Mouse (Mus musculus) limb, embryonic 12.5 days (tissue): ENCODE results near the gene Ttc14. TPM values are rescaled to one million over a fixed set of nuclear protein-coding genes. Genes with fewer than 3 reads are reported as not detected.
A peak's percentile ranks its signal among the peaks of the same experiment; 100 is the strongest.

ENCODE experiments used
- ATAC-seq: fragments of 200-750 bp; cut with Nextera tagmentation; 2 replicates; pipeline ENCODE4 v1.8.0; 2017; ENCODE audit warnings: low read depth, moderate TSS enrichment; ENCODE audit not compliant: insufficient number of reproducible peaks, insufficient read depth, low FRiP score, low TSS enrichment
- H3K27ac ChIP-seq: fragments of 300-500 bp; sonication (generic); 2 replicates; pipeline ENCODE4 v1.5.1; 2016; ENCODE audit warnings: mild to moderate bottlenecking, moderate library complexity
- H3K27me3 ChIP-seq: fragments of 300-500 bp; sonication (generic); 2 replicates; pipeline ENCODE4 v1.6.1; 2016; ENCODE audit warnings: mild to moderate bottlenecking, moderate library complexity
- H3K36me3 ChIP-seq: fragments of 300-500 bp; sonication (generic); 2 replicates; pipeline ENCODE4 v1.6.1; 2016; ENCODE audit warnings: mild to moderate bottlenecking, moderate library complexity
- H3K4me1 ChIP-seq: fragments of 300-500 bp; sonication (generic); replicated peaks from 2 replicates; pipeline ENCODE4 v1.6.1; 2016
- H3K4me2 ChIP-seq: fragments of 300-500 bp; sonication (generic); 2 replicates; pipeline ENCODE4 v1.6.1; 2016; ENCODE audit warnings: mild to moderate bottlenecking, moderate library complexity
- H3K4me3 ChIP-seq: fragments of 300-500 bp; sonication (generic); replicated peaks from 2 replicates; pipeline ENCODE4 v1.5.1; 2016; ENCODE audit warnings: mild to moderate bottlenecking
- H3K9ac ChIP-seq: fragments of 300-500 bp; sonication (generic); replicated peaks from 2 replicates; pipeline ENCODE4 v1.6.1; 2016; ENCODE audit warnings: mild to moderate bottlenecking, moderate library complexity
- H3K9me3 ChIP-seq: fragments of 300-500 bp; sonication (generic); 2 replicates; pipeline ENCODE4 v1.6.1; 2016; ENCODE audit warnings: mild to moderate bottlenecking, moderate library complexity
- WGBS: fragments of 180-500 bp; shearing (Covaris S2); methylation state at CpG from one replicate; pipeline ENCODE4 v1.1.7; 2016; 5-methylcytosine and 5-hydroxymethylcytosine counted together
- polyA plus RNA-seq: library from polyadenylated mRNA; unstranded; fragments of >200 nt; fragmentation: Nextera tagmentation; extraction: Ambion mirVana; gene quantifications from 2 replicates; pipeline ENCODE4 v1.2.1, GENCODE M21; 2016

Ttc14 gene
- 88.4 and 90.4 TPM in 2 replicates for polyA plus RNA-seq

- peak within 1 kb of the TSS; percentile 99 for H3K27ac ChIP-seq
- H3K9ac ChIP-seq = peak within 1 kb of the TSS; percentile 95
- no peaks in the 10 kb centered on the region for H3K27me3 ChIP-seq
- WGBS = under 1% methylated on average over 88 of the region's 90 CpGs
- peak within 1 kb of the TSS; percentile 94 for H3K4me3 ChIP-seq
- peaks cover 5% of the 10 kb centered on the region; the same call in 1 of the 2 replicates for H3K4me1 ChIP-seq
- peak within 1 kb of the TSS; percentile 67 for H3K4me2 ChIP-seq
- peaks cover 10% of the 10 kb centered on the region; the same call in 1 of the 2 replicates for H3K36me3 ChIP-seq
- no peaks in the 10 kb centered on the region for H3K9me3 ChIP-seq
- peak; percentile 99 for ATAC-seq
These were observed at the start of gene Ttc14 for GRCm38 (mm10) chr3:33799617-33800512. Gene Ttc14 (plus strand): TSS chr3:33799832.

- no peaks in the 10 kb centered on the region for H3K27me3 ChIP-seq
- no peak overlapping the region for H3K4me3 ChIP-seq
- ATAC-seq = no peak
- H3K36me3 ChIP-seq = no peaks in the 10 kb centered on the region
- no peaks in the 10 kb centered on the region for H3K9me3 ChIP-seq
- H3K4me1 ChIP-seq = no peaks in the 10 kb centered on the region
- no peak overlapping the region for H3K4me2 ChIP-seq
- H3K9ac ChIP-seq = no peak overlapping the region
- no peak overlapping the region for H3K27ac ChIP-seq
These were observed 8.7 kb upstream of the Ttc14 start for GRCm38 (mm10) chr3:33790975-33791374.

GRCm38 (mm10) chr3:33800513-33800820, 835 bp downstream of the Ttc14 start:
- Histone ChIP-seq H3K4me3 (peak overlapping the region; percentile 94), H3K9ac (peak overlapping the region; percentile 95), H3K4me2 (peak overlapping the region; percentile 59), H3K4me1 (peaks cover 5% of the 10 kb centered on the region; the same call in 1 of the 2 replicates), H3K9me3 (no peaks in the 10 kb centered on the region), H3K27ac (peak overlapping the region; percentile 99), H3K36me3 (peaks cover 15% of the 10 kb centered on the region), H3K27me3 (no peaks in the 10 kb centered on the region)
- WGBS = under 1% methylated on average over 16 of the region's 16 CpGs
- no peak for ATAC-seq

GRCm38 (mm10) chr3:33807151-33807550, 7.5 kb downstream of the Ttc14 start:
- no peaks in the 10 kb centered on the region for H3K4me1 ChIP-seq
- no peak overlapping the region for H3K4me2 ChIP-seq
- no peak overlapping the region for H3K27ac ChIP-seq
- no peaks in the 10 kb centered on the region for H3K9me3 ChIP-seq
- no peak overlapping the region for H3K9ac ChIP-seq
- no peak overlapping the region for H3K4me3 ChIP-seq
- no peak for ATAC-seq
- WGBS = 83% methylated on average over 1 of the region's 1 CpGs
- H3K36me3 ChIP-seq = peaks cover 60% of the 10 kb centered on the region
- H3K27me3 ChIP-seq = no peaks in the 10 kb centered on the region

- Histone ChIP-seq H3K4me3 (no peak overlapping the region), H3K9me3 (no peaks in the 10 kb centered on the region), H3K9ac (no peak overlapping the region), H3K27me3 (no peaks in the 10 kb centered on the region), H3K4me2 (no peak overlapping the region), H3K4me1 (no peaks in the 10 kb centered on the region), H3K27ac (no peak overlapping the region), H3K36me3 (no peaks in the 10 kb centered on the region)
- no peak for ATAC-seq
- 44% methylated on average over 9 of the region's 9 CpGs for WGBS
These were observed 24.7 kb downstream of the Ttc14 start for GRCm38 (mm10) chr3:33824135-33824946.

GRCm38 (mm10) chr3:33832351-33832750, 32.7 kb downstream of the Ttc14 start:
- no peaks in the 10 kb centered on the region for H3K4me1 ChIP-seq
- no peak overlapping the region for H3K4me3 ChIP-seq
- no peaks in the 10 kb centered on the region for H3K36me3 ChIP-seq
- ATAC-seq = no peak
- H3K27me3 ChIP-seq = no peaks in the 10 kb centered on the region
- H3K27ac ChIP-seq = no peak overlapping the region
- H3K4me2 ChIP-seq = no peak overlapping the region
- H3K9ac ChIP-seq = no peak overlapping the region
- 84% methylated on average over 10 of the region's 10 CpGs for WGBS
- no peaks in the 10 kb centered on the region for H3K9me3 ChIP-seq

GRCm38 (mm10) chr3:33836576-33836975, 36.9 kb downstream of the Ttc14 start:
- Histone ChIP-seq H3K4me1 (no peaks in the 10 kb centered on the region), H3K4me2 (no peak overlapping the region), H3K4me3 (no peak overlapping the region), H3K36me3 (no peaks in the 10 kb centered on the region), H3K27ac (no peak overlapping the region), H3K9me3 (no peaks in the 10 kb centered on the region), H3K9ac (no peak overlapping the region), H3K27me3 (no peaks in the 10 kb centered on the region)
- no peak for ATAC-seq
- 93% methylated on average over 13 of the region's 13 CpGs for WGBS

GRCm38 (mm10) chr3:33838877-33839276, 39.2 kb downstream of the Ttc14 start:
- H3K4me1 ChIP-seq = peaks cover 4% of the 10 kb centered on the region; the same call in 1 of the 2 replicates
- no peak overlapping the region for H3K27ac ChIP-seq
- no peaks in the 10 kb centered on the region for H3K36me3 ChIP-seq
- no peaks in the 10 kb centered on the region for H3K9me3 ChIP-seq
- no peak overlapping the region; the same call in 1 of the 2 replicates for H3K4me2 ChIP-seq
- no peaks in the 10 kb centered on the region for H3K27me3 ChIP-seq
- 50% methylated on average over 10 of the region's 10 CpGs for WGBS
- ATAC-seq = no peak
- no peak overlapping the region for H3K9ac ChIP-seq
- H3K4me3 ChIP-seq = no peak overlapping the region

- Histone ChIP-seq H3K4me2 (peak within 1 kb of the TSS; percentile 88), H3K27me3 (no peaks in the 10 kb centered on the region), H3K9ac (peak within 1 kb of the TSS; percentile 69), H3K4me1 (peaks cover 5% of the 10 kb centered on the region), H3K9me3 (no peaks in the 10 kb centered on the region), H3K27ac (no peak within 1 kb of the TSS), H3K4me3 (peak within 1 kb of the TSS; percentile 54), H3K36me3 (no peaks in the 10 kb centered on the region)
- ATAC-seq = peak; percentile 75
- WGBS = 7% methylated on average over 26 of the region's 26 CpGs
These were observed 44.4 kb downstream of the Ttc14 start, which contains the start of gene Ccdc39 for GRCm38 (mm10) chr3:33843801-33844632. Gene Ccdc39 (minus strand): TSS chr3:33844310.

- no peak for ATAC-seq
- 80% methylated on average over 6 of the region's 6 CpGs for WGBS
- peaks cover 5% of the 10 kb centered on the region for H3K4me1 ChIP-seq
These were observed 47.0 kb downstream of the Ttc14 start for GRCm38 (mm10) chr3:33846639-33847038.

More at GRCm38 (mm10) chr3:33846639-33847038, 47.0 kb downstream of the Ttc14 start:
- Histone ChIP-seq H3K27ac (no peak overlapping the region), H3K27me3 (no peaks in the 10 kb centered on the region), H3K36me3 (no peaks in the 10 kb centered on the region), H3K4me3 (no peak overlapping the region), H3K4me2 (no peak overlapping the region), H3K9me3 (no peaks in the 10 kb centered on the region), H3K9ac (no peak overlapping the region)
